Mouse (Mus musculus): Measurements from ENCODE around the gene Tex48. TPM values are rescaled to one million over a fixed set of nuclear protein-coding genes. Genes with fewer than 3 reads are reported as not detected.

The Tex48 gene
- polyA plus RNA-seq, 1 experiment from 2014 or later = not detected

GRCm38 (mm10) chr4:63605545-63605944, 16.7 kb downstream of the Tex48 start:
- no peak overlapping the region for H3K4me2 ChIP-seq (ENCODE audit: low read depth, low read length)
- H3K4me3 ChIP-seq (ENCODE audit: low read length) = no peak overlapping the region
- H3K36me3 ChIP-seq (ENCODE audit: control insufficient read depth, insufficient read depth, low read length) = no peaks in the 10 kb centered on the region
- no peak for ATAC-seq
- 89% methylated on average over 3 of the region's 3 CpGs for WGBS
- peaks cover 2% of the 10 kb centered on the region for H3K4me1 ChIP-seq (ENCODE audit: control insufficient read depth, insufficient read depth, low read length)
- H3K27me3 ChIP-seq (replicated peaks; ENCODE audit: control insufficient read depth, insufficient read depth, low read length) = no peaks in the 10 kb centered on the region
- no peak overlapping the region for H3K27ac ChIP-seq (ENCODE audit: low read length)
- H3K9me3 ChIP-seq (ENCODE audit: control insufficient read depth, low read length) = no peaks in the 10 kb centered on the region
- H3K9ac ChIP-seq (ENCODE audit: low read depth, low read length) = no peak overlapping the region

DNA sequence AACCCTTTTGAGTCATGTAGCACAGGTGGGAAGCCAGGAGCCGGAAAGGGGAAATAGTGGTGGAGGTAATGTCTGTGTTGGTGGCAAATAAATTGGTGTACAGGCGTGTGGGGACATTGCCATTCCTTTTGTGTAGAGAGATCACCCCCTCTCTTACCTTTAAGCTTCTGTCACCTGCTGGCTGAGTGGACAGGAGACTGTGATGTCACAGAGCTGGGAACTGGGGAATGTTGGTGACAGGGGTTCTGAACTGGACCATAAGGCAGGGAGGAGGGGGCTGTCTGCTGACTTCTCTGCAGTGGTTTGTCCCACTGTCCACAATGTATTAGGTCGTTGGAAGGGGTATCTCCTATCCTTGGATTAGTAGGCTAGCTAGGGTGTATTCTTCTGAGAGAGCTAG, 17.3 kb downstream of the Tex48 start, which contains the start of gene Gm11213:
TSS of gene Gm11213 (minus strand) at position 317 of the 400 bp plus-strand sequence.
- Histone ChIP-seq H3K4me2 (ENCODE audit: low read depth, low read length) (no peak within 1 kb of the TSS), H3K9me3 (ENCODE audit: control insufficient read depth, low read length) (no peaks in the 10 kb centered on the region), H3K9ac (ENCODE audit: low read depth, low read length) (no peak within 1 kb of the TSS), H3K27ac (ENCODE audit: low read length) (no peak within 1 kb of the TSS), H3K4me1 (ENCODE audit: control insufficient read depth, insufficient read depth, low read length) (peaks cover 5% of the 10 kb centered on the region), H3K4me3 (ENCODE audit: low read length) (no peak within 1 kb of the TSS), H3K27me3 (replicated peaks; ENCODE audit: control insufficient read depth, insufficient read depth, low read length) (no peaks in the 10 kb centered on the region), H3K36me3 (ENCODE audit: control insufficient read depth, insufficient read depth, low read length) (no peaks in the 10 kb centered on the region)
- no peak for ATAC-seq
- WGBS = 83% methylated on average over 3 of the region's 3 CpGs

DNA sequence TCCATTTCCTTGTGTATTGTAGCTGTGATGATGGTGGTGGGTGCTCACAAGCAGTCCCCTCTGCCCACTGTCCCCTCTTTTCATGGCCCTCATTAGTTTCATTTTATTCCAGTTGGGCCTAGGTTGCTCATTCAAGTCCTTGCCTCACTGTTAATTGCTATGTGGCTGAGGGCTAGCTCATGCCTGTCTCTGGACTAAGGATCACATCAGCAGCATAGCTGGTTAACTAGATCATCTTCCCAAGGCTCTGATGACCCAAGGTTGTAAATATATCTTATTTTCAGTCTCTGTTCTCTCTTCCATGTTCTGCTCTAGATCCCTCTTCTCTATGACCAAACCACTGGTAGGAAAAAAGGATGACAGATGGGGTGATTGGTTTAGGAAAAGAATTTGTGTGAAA, 21.0 kb downstream of the Tex48 start:
- no peak overlapping the region for H3K4me2 ChIP-seq (ENCODE audit: low read depth, low read length)

GRCm38 (mm10) chr4:63600786-63601185, 21.4 kb downstream of the Tex48 start:
- H3K27me3 ChIP-seq (replicated peaks; ENCODE audit: control insufficient read depth, insufficient read depth, low read length) = no peaks in the 10 kb centered on the region
- ATAC-seq = peak; percentile 90
- no peak overlapping the region for H3K4me2 ChIP-seq (ENCODE audit: low read depth, low read length)
- 61% methylated on average over 6 of the region's 6 CpGs for WGBS
- H3K4me1 ChIP-seq (ENCODE audit: control insufficient read depth, insufficient read depth, low read length) = peaks cover 9% of the 10 kb centered on the region
- H3K4me3 ChIP-seq (ENCODE audit: low read length) = no peak overlapping the region
- no peak overlapping the region for H3K27ac ChIP-seq (ENCODE audit: low read length)
- H3K36me3 ChIP-seq (ENCODE audit: control insufficient read depth, insufficient read depth, low read length) = no peaks in the 10 kb centered on the region
- no peaks in the 10 kb centered on the region for H3K9me3 ChIP-seq (ENCODE audit: control insufficient read depth, low read length)
- H3K9ac ChIP-seq (ENCODE audit: low read depth, low read length) = no peak overlapping the region

More for the DNA sequence above, 21.0 kb downstream of the Tex48 start:
- Histone ChIP-seq H3K9me3 (ENCODE audit: control insufficient read depth, low read length) (no peaks in the 10 kb centered on the region), H3K4me1 (ENCODE audit: control insufficient read depth, insufficient read depth, low read length) (peaks cover 5% of the 10 kb centered on the region), H3K9ac (ENCODE audit: low read depth, low read length) (no peak overlapping the region), H3K27ac (ENCODE audit: low read length) (no peak overlapping the region), H3K27me3 (replicated peaks; ENCODE audit: control insufficient read depth, insufficient read depth, low read length) (no peaks in the 10 kb centered on the region), H3K4me3 (ENCODE audit: low read length) (no peak overlapping the region), H3K36me3 (ENCODE audit: control insufficient read depth, insufficient read depth, low read length) (no peaks in the 10 kb centered on the region)
- ATAC-seq = peak; percentile 20; the same call in 1 of the 2 replicates

GRCm38 (mm10) chr4:63596010-63596409, 26.2 kb downstream of the Tex48 start:
- ATAC-seq = peak; percentile 76
- no peaks in the 10 kb centered on the region for H3K27me3 ChIP-seq (replicated peaks; ENCODE audit: control insufficient read depth, insufficient read depth, low read length)
- H3K4me2 ChIP-seq (ENCODE audit: low read depth, low read length) = no peak overlapping the region
- peak overlapping the region; percentile 45 for H3K27ac ChIP-seq (ENCODE audit: low read length)
- peaks cover 22% of the 10 kb centered on the region for H3K4me1 ChIP-seq (ENCODE audit: control insufficient read depth, insufficient read depth, low read length)
- H3K9ac ChIP-seq (ENCODE audit: low read depth, low read length) = no peak overlapping the region
- H3K36me3 ChIP-seq (ENCODE audit: control insufficient read depth, insufficient read depth, low read length) = no peaks in the 10 kb centered on the region
- no peaks in the 10 kb centered on the region for H3K9me3 ChIP-seq (ENCODE audit: control insufficient read depth, low read length)
- WGBS = 69% methylated on average over 4 of the region's 4 CpGs
- no peak overlapping the region for H3K4me3 ChIP-seq (ENCODE audit: low read length)

DNA sequence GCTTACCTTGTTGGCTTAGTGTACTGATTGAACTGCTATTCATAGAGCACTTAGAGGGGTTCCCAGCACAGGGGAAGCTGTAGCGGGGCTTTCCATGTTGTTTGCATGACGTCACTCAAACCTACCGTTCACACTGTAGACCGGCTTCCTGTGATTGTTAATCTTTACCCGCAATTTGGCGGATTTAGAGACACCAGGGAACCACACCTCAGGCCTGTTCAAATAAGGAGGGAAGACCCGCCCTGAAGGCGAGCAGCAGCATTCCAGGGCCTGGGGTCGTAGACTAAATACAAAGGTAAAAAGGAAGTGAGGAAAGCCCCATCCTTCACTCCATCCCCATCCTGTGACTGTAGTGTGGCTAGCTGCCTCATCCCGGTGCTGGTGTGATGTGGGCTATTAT, 27.0 kb downstream of the Tex48 start:
- WGBS = 40% methylated on average over 10 of the region's 10 CpGs
- peak; percentile 34; the same call in 1 of the 2 replicates for ATAC-seq
- no peaks in the 10 kb centered on the region for H3K27me3 ChIP-seq (replicated peaks; ENCODE audit: control insufficient read depth, insufficient read depth, low read length)
- H3K4me3 ChIP-seq (ENCODE audit: low read length) = no peak overlapping the region
- H3K9ac ChIP-seq (ENCODE audit: low read depth, low read length) = no peak overlapping the region
- H3K4me2 ChIP-seq (ENCODE audit: low read depth, low read length) = no peak overlapping the region
- H3K9me3 ChIP-seq (ENCODE audit: control insufficient read depth, low read length) = no peaks in the 10 kb centered on the region
- peaks cover 19% of the 10 kb centered on the region for H3K4me1 ChIP-seq (ENCODE audit: control insufficient read depth, insufficient read depth, low read length)
- H3K27ac ChIP-seq (ENCODE audit: low read length) = no peak overlapping the region
- no peaks in the 10 kb centered on the region for H3K36me3 ChIP-seq (ENCODE audit: control insufficient read depth, insufficient read depth, low read length)

- no peak overlapping the region for H3K4me2 ChIP-seq (ENCODE audit: low read depth, low read length)
- no peaks in the 10 kb centered on the region for H3K36me3 ChIP-seq (ENCODE audit: control insufficient read depth, insufficient read depth, low read length)
- no peaks in the 10 kb centered on the region for H3K27me3 ChIP-seq (replicated peaks; ENCODE audit: control insufficient read depth, insufficient read depth, low read length)
- no peaks in the 10 kb centered on the region for H3K9me3 ChIP-seq (ENCODE audit: control insufficient read depth, low read length)
- no peak overlapping the region for H3K9ac ChIP-seq (ENCODE audit: low read depth, low read length)
- H3K4me3 ChIP-seq (ENCODE audit: low read length) = no peak overlapping the region
- no peak overlapping the region for H3K27ac ChIP-seq (ENCODE audit: low read length)
- H3K4me1 ChIP-seq (ENCODE audit: control insufficient read depth, insufficient read depth, low read length) = peaks cover 19% of the 10 kb centered on the region
- peak; percentile 2; the same call in 1 of the 2 replicates for ATAC-seq
- whole genome bisulfite sequencing = 52% methylated on average over 5 of the region's 5 CpGs
These were observed 27.6 kb downstream of the Tex48 start for GRCm38 (mm10) chr4:63594459-63595110.

DNA sequence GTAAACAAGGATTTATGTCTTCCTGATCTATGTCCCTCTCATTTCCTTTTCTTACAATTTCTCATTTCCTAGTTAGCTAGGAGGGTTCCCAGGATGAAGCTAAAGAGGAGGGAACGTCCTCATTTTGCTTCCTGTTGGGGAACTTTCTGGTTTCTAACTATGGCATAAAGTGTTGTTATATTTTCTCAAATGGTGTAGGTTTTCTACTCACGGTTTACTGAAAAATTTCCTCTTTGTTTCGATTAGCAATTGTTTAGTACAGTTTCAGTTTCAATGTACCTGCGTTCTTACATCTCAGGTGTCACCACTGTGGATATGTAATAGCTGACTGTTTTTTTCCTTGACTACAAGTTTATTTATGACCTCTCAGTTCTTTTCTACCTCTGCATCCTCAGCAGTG, 31.7 kb downstream of the Tex48 start:
- WGBS = 71% methylated on average over 4 of the region's 4 CpGs

DNA sequence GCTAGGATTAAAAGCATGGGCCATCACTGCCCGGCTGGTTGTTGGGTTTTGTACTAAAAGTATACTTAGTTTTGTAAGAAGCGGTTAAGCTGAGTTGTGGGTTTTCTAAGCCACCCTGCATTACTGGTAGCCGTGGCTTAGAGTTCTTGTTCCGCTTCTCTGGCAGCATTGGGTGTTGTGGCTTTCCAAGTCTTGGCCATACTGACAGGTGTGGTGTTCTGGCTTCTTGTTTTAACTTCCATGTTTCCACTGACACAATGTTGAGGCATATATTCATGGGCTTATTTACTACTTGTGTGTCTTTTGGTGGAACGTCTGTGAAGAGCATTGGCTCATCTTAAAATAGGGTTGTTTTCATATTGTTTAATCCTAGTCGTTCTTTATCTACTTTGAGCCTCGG, 32.2 kb downstream of the Tex48 start:
- H3K9me3 ChIP-seq (ENCODE audit: control insufficient read depth, low read length) = no peaks in the 10 kb centered on the region
- H3K27me3 ChIP-seq (replicated peaks; ENCODE audit: control insufficient read depth, insufficient read depth, low read length) = no peaks in the 10 kb centered on the region
- peaks cover 11% of the 10 kb centered on the region for H3K4me1 ChIP-seq (ENCODE audit: control insufficient read depth, insufficient read depth, low read length)
- H3K9ac ChIP-seq (ENCODE audit: low read depth, low read length) = no peak overlapping the region
- no peak overlapping the region for H3K27ac ChIP-seq (ENCODE audit: low read length)
- no peak for ATAC-seq
- H3K4me3 ChIP-seq (ENCODE audit: low read length) = no peak overlapping the region
- H3K4me2 ChIP-seq (ENCODE audit: low read depth, low read length) = no peak overlapping the region
- 77% methylated on average over 7 of the region's 7 CpGs for WGBS
- H3K36me3 ChIP-seq (ENCODE audit: control insufficient read depth, insufficient read depth, low read length) = no peaks in the 10 kb centered on the region

More for the DNA sequence above, 31.7 kb downstream of the Tex48 start:
- Histone ChIP-seq H3K36me3 (ENCODE audit: control insufficient read depth, insufficient read depth, low read length) (no peaks in the 10 kb centered on the region), H3K27me3 (replicated peaks; ENCODE audit: control insufficient read depth, insufficient read depth, low read length) (no peaks in the 10 kb centered on the region), H3K27ac (ENCODE audit: low read length) (no peak overlapping the region), H3K4me2 (ENCODE audit: low read depth, low read length) (no peak overlapping the region), H3K4me1 (ENCODE audit: control insufficient read depth, insufficient read depth, low read length) (peaks cover 13% of the 10 kb centered on the region), H3K9me3 (ENCODE audit: control insufficient read depth, low read length) (no peaks in the 10 kb centered on the region), H3K9ac (ENCODE audit: low read depth, low read length) (no peak overlapping the region), H3K4me3 (ENCODE audit: low read length) (no peak overlapping the region)
- no peak for ATAC-seq

- Histone ChIP-seq H3K4me3 (ENCODE audit: low read length) (no peak overlapping the region), H3K4me1 (ENCODE audit: control insufficient read depth, insufficient read depth, low read length) (no peaks in the 10 kb centered on the region), H3K9ac (ENCODE audit: low read depth, low read length) (no peak overlapping the region), H3K27ac (ENCODE audit: low read length) (no peak overlapping the region), H3K27me3 (replicated peaks; ENCODE audit: control insufficient read depth, insufficient read depth, low read length) (no peaks in the 10 kb centered on the region), H3K4me2 (ENCODE audit: low read depth, low read length) (no peak overlapping the region), H3K9me3 (ENCODE audit: control insufficient read depth, low read length) (no peaks in the 10 kb centered on the region), H3K36me3 (ENCODE audit: control insufficient read depth, insufficient read depth, low read length) (no peaks in the 10 kb centered on the region)
- 84% methylated on average over 2 of the region's 2 CpGs for WGBS
- no peak for ATAC-seq
These were observed 36.0 kb downstream of the Tex48 start for GRCm38 (mm10) chr4:63586240-63586639.

Data from intestine, embryonic 16.5 days (tissue).